Mouse (Mus musculus): ENCODE data around the gene Fbxw13.
A peak's percentile ranks its signal among the peaks of the same experiment; 100 is the strongest.

DNA sequence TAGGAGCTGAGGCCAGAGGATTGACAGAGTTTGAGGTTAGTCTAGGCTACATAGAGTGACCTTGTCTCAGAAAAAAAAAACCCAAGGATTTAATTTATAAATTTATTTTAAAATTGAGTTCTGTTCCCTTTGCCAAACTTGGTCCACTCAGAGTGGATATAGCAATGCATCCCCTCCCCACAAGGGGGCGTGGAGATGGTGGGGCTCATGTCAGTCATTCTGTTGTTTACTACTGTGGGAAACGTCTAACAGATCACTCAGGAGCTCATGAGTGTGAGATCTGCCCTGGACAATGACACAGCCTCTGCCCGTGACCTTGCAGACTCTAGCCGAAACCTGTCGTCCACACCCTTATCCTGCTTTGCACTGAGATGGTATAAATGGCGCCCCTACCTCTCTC, 22.7 kb upstream of the Fbxw13 start:
- TF ChIP-seq CTCF (IDR thresholded peaks at IDR 0.05; ENCODE audit: low read depth) (peak; percentile 27; the same call in 1 of the 2 replicates), EP300 (IDR thresholded peaks at IDR 0.05; ENCODE audit: low read depth) (no peak)
